Mouse (Mus musculus) thymus, adult 2 months (tissue): ENCODE measurements at regions not wholly inside any gene's neighbourhood (a gene's known extent, or its start where the extent isn't known, plus 50 kb on each side); places are given as distances from the start of the nearest gene placed in this dataset.

Experiments used
- CTCF ChIP-seq: fragments of 200-500 bp; IDR thresholded peaks from 2 replicates; pipeline ENCODE4 v1.5.1; 2012; ENCODE audit warnings: mild to moderate bottlenecking, control low read depth, low read length, moderate library complexity, borderline replicate concordance; ENCODE audit not compliant: control insufficient read depth, poor library complexity, insufficient read depth; ENCODE audit errors: extremely low read depth
- POLR2A ChIP-seq: fragments of 200-500 bp; IDR thresholded peaks from 2 replicates; pipeline ENCODE4 v1.6.1; 2012; ENCODE audit warnings: mild to moderate bottlenecking, low read length, control low read depth, moderate library complexity; ENCODE audit not compliant: control insufficient read depth, poor library complexity, insufficient read depth; ENCODE audit errors: extremely low read depth

DNA sequence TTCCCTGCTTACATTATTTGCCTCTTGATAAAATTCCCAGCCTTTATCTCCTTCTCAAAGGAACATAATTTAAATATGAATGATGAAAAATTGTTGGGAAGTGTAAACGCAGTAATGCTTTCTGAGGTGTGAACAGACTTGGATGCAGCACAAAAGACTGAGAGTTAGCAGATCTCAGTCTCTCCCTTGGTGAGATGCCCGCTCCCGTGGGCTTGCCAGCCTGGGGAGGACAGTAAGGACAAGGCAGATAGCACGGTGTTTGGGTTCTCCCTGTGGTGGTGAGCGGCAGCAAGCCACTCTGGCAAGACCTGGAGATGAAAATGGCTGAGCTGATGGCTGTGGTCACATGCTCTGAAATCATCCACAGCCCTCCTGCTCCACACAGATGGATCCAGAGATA, 176.8 kb upstream of the Cdh4 start:
- TF ChIP-seq CTCF (no peak), POLR2A (no peak)
